Mouse (Mus musculus): ENCODE results near the gene Rps6ka2. TPM values are rescaled to one million over a fixed set of nuclear protein-coding genes. Genes with fewer than 3 reads are reported as not detected.

Gene Rps6ka2
- total and polyA plus RNA-seq, 2 experiments from 2014 or later: 15.4 to 38.9 TPM

- Histone ChIP-seq H3K9ac (replicated peaks; ENCODE audit: low read length) (no peak overlapping the region), H3K36me3 (ENCODE audit: insufficient read depth, low read length) (no peaks in the 10 kb centered on the region), H3K4me3 (ENCODE audit: low read length) (no peak overlapping the region), H3K4me2 (ENCODE audit: low read depth, low read length) (no peak overlapping the region), H3K27me3 (ENCODE audit: insufficient read depth, low read length) (no peaks in the 10 kb centered on the region), H3K4me1 (ENCODE audit: insufficient read depth, low read length) (peaks cover 3% of the 10 kb centered on the region), H3K27ac (0 out of 2 replicates have a peak overlapping the region, but pooled peaks have one; percentile 20), H3K9me3 (ENCODE audit: low read length) (no peaks in the 10 kb centered on the region)
- DNase-seq (ENCODE audit: low spot score) (peak; percentile 20), ATAC-seq (peak; percentile 58)
- no peak for TF ChIP-seq CTCF (IDR thresholded peaks at IDR 0.05; ENCODE audit: low read depth)
- 40% methylated on average over 11 of the region's 11 CpGs for WGBS
Observed at GRCm38 (mm10) chr17:7210648-7211047, 40.7 kb downstream of the Rps6ka2 start.

GRCm38 (mm10) chr17:7211893-7212292 is 42.0 kb downstream of the Rps6ka2 start:
- Histone ChIP-seq H3K4me3 (ENCODE audit: low read length) (no peak overlapping the region), H3K9ac (replicated peaks; ENCODE audit: low read length) (no peak overlapping the region), H3K9me3 (ENCODE audit: low read length) (no peaks in the 10 kb centered on the region), H3K27ac (no peak overlapping the region), H3K4me2 (ENCODE audit: low read depth, low read length) (no peak overlapping the region), H3K36me3 (ENCODE audit: insufficient read depth, low read length) (no peaks in the 10 kb centered on the region), H3K4me1 (ENCODE audit: insufficient read depth, low read length) (peaks cover 3% of the 10 kb centered on the region), H3K27me3 (ENCODE audit: insufficient read depth, low read length) (no peaks in the 10 kb centered on the region)
- TF ChIP-seq CTCF (IDR thresholded peaks at IDR 0.05; ENCODE audit: low read depth): no peak
- no peak for DNase-seq (ENCODE audit: low spot score)
- no peak for ATAC-seq
- WGBS: 58% methylated on average over 4 of the region's 4 CpGs

GRCm38 (mm10) chr17:7213214-7213613 is 43.3 kb downstream of the Rps6ka2 start:
- no peak overlapping the region for H3K4me2 ChIP-seq (ENCODE audit: low read depth, low read length)
- H3K27me3 ChIP-seq (ENCODE audit: insufficient read depth, low read length): no peaks in the 10 kb centered on the region
- no peak overlapping the region for H3K4me3 ChIP-seq (ENCODE audit: low read length)
- 88% methylated on average over 2 of the region's 2 CpGs for WGBS
- no peak overlapping the region for H3K27ac ChIP-seq
- ATAC-seq (no peak), DNase-seq (ENCODE audit: low spot score) (no peak)
- H3K4me1 ChIP-seq (ENCODE audit: insufficient read depth, low read length): peaks cover 13% of the 10 kb centered on the region
- no peaks in the 10 kb centered on the region for H3K36me3 ChIP-seq (ENCODE audit: insufficient read depth, low read length)
- no peak overlapping the region for H3K9ac ChIP-seq (replicated peaks; ENCODE audit: low read length)
- TF ChIP-seq CTCF (IDR thresholded peaks at IDR 0.05; ENCODE audit: low read depth): no peak; the same call in 1 of the 2 replicates
- no peaks in the 10 kb centered on the region for H3K9me3 ChIP-seq (ENCODE audit: low read length)

- Histone ChIP-seq H3K9ac (replicated peaks; ENCODE audit: low read length) (no peak overlapping the region), H3K4me3 (ENCODE audit: low read length) (no peak overlapping the region), H3K9me3 (ENCODE audit: low read length) (no peaks in the 10 kb centered on the region), H3K27ac (no peak overlapping the region), H3K4me2 (ENCODE audit: low read depth, low read length) (no peak overlapping the region), H3K36me3 (ENCODE audit: insufficient read depth, low read length) (no peaks in the 10 kb centered on the region), H3K4me1 (ENCODE audit: insufficient read depth, low read length) (peaks cover 21% of the 10 kb centered on the region), H3K27me3 (ENCODE audit: insufficient read depth, low read length) (no peaks in the 10 kb centered on the region)
- TF ChIP-seq CTCF (IDR thresholded peaks at IDR 0.05; ENCODE audit: low read depth): no peak
- no peak for ATAC-seq
- WGBS: 76% methylated on average over 3 of the region's 3 CpGs
- no peak for DNase-seq (ENCODE audit: low spot score)
Observed at GRCm38 (mm10) chr17:7214061-7214460, 44.1 kb downstream of the Rps6ka2 start.

- WGBS: 51% methylated on average over 11 of the region's 11 CpGs
- TF ChIP-seq CTCF (IDR thresholded peaks at IDR 0.05; ENCODE audit: low read depth): no peak
- no peak overlapping the region for H3K9ac ChIP-seq (replicated peaks; ENCODE audit: low read length)
- H3K9me3 ChIP-seq (ENCODE audit: low read length): no peaks in the 10 kb centered on the region
- peak; percentile 52 for DNase-seq (ENCODE audit: low spot score)
- ATAC-seq: 0 out of 2 replicates have a peak, but pooled peaks have one; percentile 25
- no peaks in the 10 kb centered on the region for H3K27me3 ChIP-seq (ENCODE audit: insufficient read depth, low read length)
- peak overlapping the region; percentile 54; the same call in 1 of the 2 replicates for H3K27ac ChIP-seq
- peaks cover 19% of the 10 kb centered on the region for H3K4me1 ChIP-seq (ENCODE audit: insufficient read depth, low read length)
- H3K4me2 ChIP-seq (ENCODE audit: low read depth, low read length): no peak overlapping the region
- no peak overlapping the region for H3K4me3 ChIP-seq (ENCODE audit: low read length)
- H3K36me3 ChIP-seq (ENCODE audit: insufficient read depth, low read length): no peaks in the 10 kb centered on the region
Observed at GRCm38 (mm10) chr17:7217791-7218329, 47.9 kb downstream of the Rps6ka2 start.

- DNase-seq (ENCODE audit: low spot score): no peak
- TF ChIP-seq CTCF (IDR thresholded peaks at IDR 0.05; ENCODE audit: low read depth): no peak
- 79% methylated on average over 9 of the region's 9 CpGs for WGBS
- no peak overlapping the region for H3K4me2 ChIP-seq (ENCODE audit: low read depth, low read length)
- no peak overlapping the region for H3K4me3 ChIP-seq (ENCODE audit: low read length)
- ATAC-seq: 0 out of 2 replicates have a peak, but pooled peaks have one; percentile 24
- no peaks in the 10 kb centered on the region for H3K36me3 ChIP-seq (ENCODE audit: insufficient read depth, low read length)
- H3K9ac ChIP-seq (replicated peaks; ENCODE audit: low read length): no peak overlapping the region
- H3K4me1 ChIP-seq (ENCODE audit: insufficient read depth, low read length): peaks cover 19% of the 10 kb centered on the region
- H3K27me3 ChIP-seq (ENCODE audit: insufficient read depth, low read length): no peaks in the 10 kb centered on the region
- no peaks in the 10 kb centered on the region for H3K9me3 ChIP-seq (ENCODE audit: low read length)
- H3K27ac ChIP-seq: peak overlapping the region; percentile 54; the same call in 1 of the 2 replicates
Observed at GRCm38 (mm10) chr17:7218396-7218795, 48.5 kb downstream of the Rps6ka2 start.

- H3K36me3 ChIP-seq (ENCODE audit: insufficient read depth, low read length): no peaks in the 10 kb centered on the region
- peaks cover 19% of the 10 kb centered on the region for H3K4me1 ChIP-seq (ENCODE audit: insufficient read depth, low read length)
- no peaks in the 10 kb centered on the region for H3K27me3 ChIP-seq (ENCODE audit: insufficient read depth, low read length)
- peak overlapping the region; percentile 54; the same call in 1 of the 2 replicates for H3K27ac ChIP-seq
- TF ChIP-seq CTCF (IDR thresholded peaks at IDR 0.05; ENCODE audit: low read depth): no peak
- H3K9ac ChIP-seq (replicated peaks; ENCODE audit: low read length): no peak overlapping the region
- peak; percentile 76 for DNase-seq (ENCODE audit: low spot score)
- 36% methylated on average over 11 of the region's 11 CpGs for WGBS
- no peak overlapping the region for H3K4me3 ChIP-seq (ENCODE audit: low read length)
- no peak overlapping the region for H3K4me2 ChIP-seq (ENCODE audit: low read depth, low read length)
- ATAC-seq: peak; percentile 25; the same call in 1 of the 2 replicates
- no peaks in the 10 kb centered on the region for H3K9me3 ChIP-seq (ENCODE audit: low read length)
Observed at GRCm38 (mm10) chr17:7219044-7219718, 49.3 kb downstream of the Rps6ka2 start.
